Mouse (Mus musculus): Measurements from ENCODE around the gene Hdac7. TPM values are rescaled to one million over a fixed set of nuclear protein-coding genes. Genes with fewer than 3 reads are reported as not detected.

The Hdac7 gene
- polyA plus RNA-seq, 1 experiment, result not detected

DNA sequence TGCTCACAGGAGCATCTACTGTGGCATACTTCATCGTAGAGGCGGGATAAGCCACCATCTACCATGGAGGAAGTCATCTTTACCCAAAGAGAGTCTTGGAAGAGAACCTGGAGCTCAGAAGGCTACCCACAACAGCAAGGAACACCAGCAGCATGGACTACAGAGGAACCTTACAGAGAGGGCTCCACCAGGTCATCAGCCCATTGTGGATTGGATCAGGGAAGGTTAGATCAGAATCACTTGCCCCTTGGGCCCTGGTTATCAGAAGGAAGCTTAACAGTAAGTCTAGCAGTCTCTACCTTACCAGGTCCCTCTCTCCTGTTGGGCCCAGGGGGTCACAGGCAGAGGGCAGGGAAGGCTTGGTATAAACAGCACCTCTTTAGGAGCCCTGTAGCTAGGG lies 5.3 kb downstream of the Hdac7 start:
- peaks cover 13% of the 10 kb centered on the region for H3K4me1 ChIP-seq (ENCODE audit: control insufficient read depth, insufficient read depth, low read length)
- 98% methylated on average over 2 of the region's 2 CpGs for WGBS
- no peak overlapping the region for H3K4me3 ChIP-seq (ENCODE audit: insufficient read depth, low read depth, low read length)
- no peak for TF ChIP-seq POLR2A (IDR thresholded peaks at IDR 0.05; ENCODE audit: insufficient read depth, low read depth, low read length)
- TF ChIP-seq CTCF (IDR thresholded peaks at IDR 0.05; ENCODE audit: insufficient read depth, low read depth, low read length), result no peak
- H3K27ac ChIP-seq (ENCODE audit: insufficient read depth, low read depth, low read length), result no peak overlapping the region

GRCm38 (mm10) chr15:97838395-97838794 lies 5.9 kb downstream of the Hdac7 start:
- H3K27ac ChIP-seq (ENCODE audit: insufficient read depth, low read depth, low read length), result no peak overlapping the region
- WGBS, result 74% methylated on average over 4 of the region's 4 CpGs
- TF ChIP-seq POLR2A (IDR thresholded peaks at IDR 0.05; ENCODE audit: insufficient read depth, low read depth, low read length), result no peak
- no peak for TF ChIP-seq CTCF (IDR thresholded peaks at IDR 0.05; ENCODE audit: insufficient read depth, low read depth, low read length)

DNA sequence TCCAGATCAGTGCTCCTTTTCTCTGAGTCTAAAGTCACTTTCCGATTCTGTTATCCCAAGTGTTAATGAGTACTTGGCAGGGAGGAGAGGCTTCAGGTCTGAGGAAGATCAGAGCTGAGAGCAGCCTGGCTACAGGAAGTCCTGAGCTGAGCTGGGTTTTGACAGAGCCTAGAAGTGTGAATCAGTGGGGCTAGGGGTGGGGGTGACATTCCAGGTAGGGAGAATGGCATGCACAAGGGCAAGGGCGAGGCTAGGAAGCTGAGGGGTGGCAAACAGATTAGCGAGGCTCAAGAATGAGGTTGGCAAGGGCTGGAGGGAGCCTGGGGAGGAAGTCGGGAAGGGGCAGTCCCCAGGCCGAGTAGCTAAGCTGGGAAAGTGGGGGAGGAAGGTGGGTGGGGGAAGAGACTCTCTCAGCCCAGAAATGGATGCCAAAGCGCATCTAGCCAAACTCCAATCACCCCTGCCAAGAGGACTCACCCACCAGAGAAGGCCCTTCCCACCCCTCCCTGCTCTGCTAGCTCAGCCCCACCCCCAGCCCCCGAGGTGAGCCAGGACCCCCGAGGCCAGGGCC lies 6.7 kb downstream of the Hdac7 start:
- 16% methylated on average over 7 of the region's 8 CpGs for WGBS
- Histone ChIP-seq H3K4me1 (ENCODE audit: control insufficient read depth, insufficient read depth, low read length) (peaks cover 13% of the 10 kb centered on the region), H3K4me3 (ENCODE audit: insufficient read depth, low read depth, low read length) (no peak overlapping the region), H3K27ac (ENCODE audit: insufficient read depth, low read depth, low read length) (no peak overlapping the region; the same call in 1 of the 2 replicates)
- TF ChIP-seq POLR2A (IDR thresholded peaks at IDR 0.05; ENCODE audit: insufficient read depth, low read depth, low read length) (no peak), CTCF (IDR thresholded peaks at IDR 0.05; ENCODE audit: insufficient read depth, low read depth, low read length) (no peak)

More at GRCm38 (mm10) chr15:97838395-97838794, 5.9 kb downstream of the Hdac7 start:
- H3K4me1 ChIP-seq (ENCODE audit: control insufficient read depth, insufficient read depth, low read length), result peaks cover 13% of the 10 kb centered on the region
- no peak overlapping the region for H3K4me3 ChIP-seq (ENCODE audit: insufficient read depth, low read depth, low read length)

- H3K4me1 ChIP-seq (ENCODE audit: control insufficient read depth, insufficient read depth, low read length), result peaks cover 20% of the 10 kb centered on the region
- H3K27ac ChIP-seq (ENCODE audit: insufficient read depth, low read depth, low read length), result no peak overlapping the region
- no peak for TF ChIP-seq POLR2A (IDR thresholded peaks at IDR 0.05; ENCODE audit: insufficient read depth, low read depth, low read length)
- no peak for TF ChIP-seq CTCF (IDR thresholded peaks at IDR 0.05; ENCODE audit: insufficient read depth, low read depth, low read length)
- no peak overlapping the region for H3K4me3 ChIP-seq (ENCODE audit: insufficient read depth, low read depth, low read length)
- 54% methylated on average over 8 of the region's 8 CpGs for WGBS
These were observed 7.4 kb downstream of the Hdac7 start for GRCm38 (mm10) chr15:97836894-97837247.

GRCm38 (mm10) chr15:97836153-97836893 lies 8.0 kb downstream of the Hdac7 start:
- H3K4me3 ChIP-seq (ENCODE audit: insufficient read depth, low read depth, low read length), result no peak overlapping the region
- WGBS, result 71% methylated on average over 17 of the region's 17 CpGs
- H3K4me1 ChIP-seq (ENCODE audit: control insufficient read depth, insufficient read depth, low read length), result peaks cover 22% of the 10 kb centered on the region
- H3K27ac ChIP-seq (ENCODE audit: insufficient read depth, low read depth, low read length), result no peak overlapping the region
- TF ChIP-seq POLR2A (IDR thresholded peaks at IDR 0.05; ENCODE audit: insufficient read depth, low read depth, low read length) (no peak), CTCF (IDR thresholded peaks at IDR 0.05; ENCODE audit: insufficient read depth, low read depth, low read length) (no peak)

GRCm38 (mm10) chr15:97832764-97833479 lies 11.4 kb downstream of the Hdac7 start:
- no peak for TF ChIP-seq CTCF (IDR thresholded peaks at IDR 0.05; ENCODE audit: insufficient read depth, low read depth, low read length)
- no peak for TF ChIP-seq POLR2A (IDR thresholded peaks at IDR 0.05; ENCODE audit: insufficient read depth, low read depth, low read length)
- no peak overlapping the region for H3K4me3 ChIP-seq (ENCODE audit: insufficient read depth, low read depth, low read length)
- H3K27ac ChIP-seq (ENCODE audit: insufficient read depth, low read depth, low read length), result no peak overlapping the region
- peaks cover 35% of the 10 kb centered on the region for H3K4me1 ChIP-seq (ENCODE audit: control insufficient read depth, insufficient read depth, low read length)
- WGBS, result 80% methylated on average over 9 of the region's 9 CpGs

DNA sequence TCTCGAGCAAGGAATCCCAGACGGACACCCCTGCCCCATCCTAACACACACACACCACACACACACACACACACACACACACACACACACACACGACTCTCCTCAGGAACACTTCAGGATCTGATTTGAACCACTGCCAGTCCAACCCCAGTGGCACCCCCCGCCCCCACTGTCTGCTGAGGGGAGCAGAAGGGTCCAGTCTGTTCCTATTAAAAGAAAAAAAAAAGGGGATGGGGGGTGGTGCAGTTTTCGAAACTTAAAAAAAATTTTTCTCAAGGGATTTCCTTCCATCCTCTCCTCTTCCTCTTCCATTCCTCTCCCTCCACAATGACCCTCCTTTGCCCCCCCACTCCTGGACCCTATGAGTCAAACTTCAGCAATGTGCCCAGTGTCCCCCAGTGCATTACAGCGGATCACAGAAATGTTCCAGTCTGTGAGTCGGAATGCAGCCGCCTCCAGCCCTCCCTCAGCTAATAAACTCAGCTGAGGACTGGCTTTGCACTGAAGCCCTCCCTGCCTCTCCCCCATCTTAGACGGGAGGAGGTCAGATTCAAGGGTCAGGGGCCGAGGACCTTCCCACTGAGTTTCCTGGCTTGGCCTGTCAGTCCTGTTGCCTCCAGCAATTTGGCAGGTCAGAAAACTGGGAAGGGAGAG lies 12.2 kb downstream of the Hdac7 start:
- peaks cover 35% of the 10 kb centered on the region for H3K4me1 ChIP-seq (ENCODE audit: control insufficient read depth, insufficient read depth, low read length)
- peak overlapping the region; percentile 87 for H3K27ac ChIP-seq (ENCODE audit: insufficient read depth, low read depth, low read length)
- peak overlapping the region; percentile 91 for H3K4me3 ChIP-seq (ENCODE audit: insufficient read depth, low read depth, low read length)
- TF ChIP-seq POLR2A (IDR thresholded peaks at IDR 0.05; ENCODE audit: insufficient read depth, low read depth, low read length) (no peak), CTCF (IDR thresholded peaks at IDR 0.05; ENCODE audit: insufficient read depth, low read depth, low read length) (no peak)
- WGBS, result 21% methylated on average over 10 of the region's 10 CpGs

GRCm38 (mm10) chr15:97831242-97831986 lies 12.9 kb downstream of the Hdac7 start:
- Histone ChIP-seq H3K4me3 (ENCODE audit: insufficient read depth, low read depth, low read length) (peak overlapping the region; percentile 91), H3K27ac (ENCODE audit: insufficient read depth, low read depth, low read length) (peak overlapping the region; percentile 87), H3K4me1 (ENCODE audit: control insufficient read depth, insufficient read depth, low read length) (peaks cover 38% of the 10 kb centered on the region)
- peak; percentile 34; the same call in 1 of the 2 replicates for TF ChIP-seq POLR2A (IDR thresholded peaks at IDR 0.05; ENCODE audit: insufficient read depth, low read depth, low read length)
- no peak for TF ChIP-seq CTCF (IDR thresholded peaks at IDR 0.05; ENCODE audit: insufficient read depth, low read depth, low read length)
- 1% methylated on average over 79 of the region's 84 CpGs for WGBS

Data from olfactory bulb, adult 2 months (tissue).